Mouse (Mus musculus): ENCODE measurements around the gene Glrb. TPM values are rescaled to one million over a fixed set of nuclear protein-coding genes. Genes with fewer than 3 reads are reported as not detected.

Glrb gene
- polyA plus RNA-seq, 1 experiment: 139 TPM

DNA sequence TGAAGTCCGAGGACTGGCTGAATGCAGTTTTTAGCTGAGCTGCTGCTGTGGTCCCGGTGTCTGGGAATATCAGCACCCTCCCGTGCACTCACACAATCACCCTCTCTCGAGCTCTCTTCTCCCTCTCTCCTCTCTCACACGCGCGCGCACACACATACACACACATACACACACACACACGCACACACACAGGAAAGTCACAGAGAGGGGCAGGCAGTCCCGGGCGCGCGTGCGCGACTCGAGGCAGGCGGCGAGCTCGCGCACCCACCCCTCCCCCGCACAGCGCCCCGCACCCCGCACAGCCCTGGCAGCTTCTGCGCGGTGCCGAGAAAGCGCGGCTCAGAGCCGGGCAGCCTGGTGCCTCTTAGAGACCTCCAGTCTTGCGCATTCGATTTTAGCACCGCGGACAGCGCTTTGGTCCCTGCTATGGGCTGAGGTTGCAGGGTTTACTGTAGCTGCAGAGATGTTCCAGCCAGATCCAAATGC lies 110.8 kb downstream of the Glrb start, which contains the start of gene Gria2:
Gria2 (minus strand) TSS at position 240 of the 486 bp plus-strand sequence.
- TF ChIP-seq CTCF (IDR thresholded peaks at IDR 0.05; ENCODE audit: extremely low read depth, insufficient read depth, low read length): no peak
- TF ChIP-seq POLR2A (IDR thresholded peaks at IDR 0.05; ENCODE audit: extremely low read depth, insufficient read depth, low read length): peak; percentile 89
- H3K4me1 ChIP-seq (ENCODE audit: control insufficient read depth, insufficient read depth, low read length): no peaks in the 10 kb centered on the region
- H3K4me3 ChIP-seq (ENCODE audit: insufficient read depth, low read length): peak within 1 kb of the TSS; percentile 95
- H3K27ac ChIP-seq (ENCODE audit: insufficient read depth, low read length): peak within 1 kb of the TSS; percentile 93

- Histone ChIP-seq H3K4me1 (ENCODE audit: control insufficient read depth, insufficient read depth, low read length) (no peaks in the 10 kb centered on the region), H3K4me3 (ENCODE audit: insufficient read depth, low read length) (peak overlapping the region; percentile 95), H3K27ac (ENCODE audit: insufficient read depth, low read length) (peak overlapping the region; percentile 85)
- no peak for TF ChIP-seq POLR2A (IDR thresholded peaks at IDR 0.05; ENCODE audit: extremely low read depth, insufficient read depth, low read length)
- TF ChIP-seq CTCF (IDR thresholded peaks at IDR 0.05; ENCODE audit: extremely low read depth, insufficient read depth, low read length): no peak
Measured at GRCm38 (mm10) chr3:80801827-80802310, 111.6 kb downstream of the Glrb start.

DNA sequence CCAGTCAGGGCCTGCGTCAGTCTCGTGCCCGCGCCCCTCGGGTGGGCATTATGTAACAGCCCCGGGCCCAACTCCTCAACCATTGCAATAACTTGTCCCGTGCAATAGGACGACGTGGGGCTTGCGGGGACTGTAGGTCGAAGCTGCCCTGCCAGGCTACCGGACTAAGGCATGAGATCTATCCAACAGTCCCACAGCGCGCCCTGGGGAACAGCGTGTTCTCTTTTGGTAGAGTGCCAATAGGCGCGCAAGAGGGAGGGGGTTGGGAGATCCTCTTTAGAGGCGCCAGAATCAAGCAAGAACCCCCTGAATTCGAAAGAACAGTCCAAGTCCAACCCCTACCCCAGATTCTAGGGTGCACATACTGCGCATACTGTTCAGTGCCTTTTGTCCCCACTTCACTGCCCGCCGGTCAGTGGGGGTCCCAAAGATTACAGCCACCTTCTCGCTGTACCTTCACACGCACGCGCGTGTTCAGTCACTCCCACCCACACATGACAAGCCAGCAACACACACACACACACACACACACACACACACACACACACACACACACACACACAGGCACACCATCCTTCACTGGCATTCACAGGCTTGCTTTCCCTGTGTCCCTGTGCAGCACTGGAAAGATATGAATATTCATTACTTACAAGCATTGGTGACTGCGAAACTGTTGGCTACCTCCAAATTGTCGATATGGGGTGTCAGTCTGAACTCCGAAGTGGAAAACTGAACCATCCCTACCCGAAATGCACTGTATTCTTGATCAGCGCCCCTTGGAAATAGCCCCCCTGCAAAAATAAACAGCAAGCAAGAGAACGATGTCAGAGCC lies 112.2 kb downstream of the Glrb start:
- peak overlapping the region; percentile 85 for H3K27ac ChIP-seq (ENCODE audit: insufficient read depth, low read length)
- peak overlapping the region; percentile 95 for H3K4me3 ChIP-seq (ENCODE audit: insufficient read depth, low read length)
- TF ChIP-seq CTCF (IDR thresholded peaks at IDR 0.05; ENCODE audit: extremely low read depth, insufficient read depth, low read length) (no peak), POLR2A (IDR thresholded peaks at IDR 0.05; ENCODE audit: extremely low read depth, insufficient read depth, low read length) (no peak; the same call in 1 of the 2 replicates)
- H3K4me1 ChIP-seq (ENCODE audit: control insufficient read depth, insufficient read depth, low read length): no peaks in the 10 kb centered on the region

GRCm38 (mm10) chr3:80800299-80800994 lies 113.0 kb downstream of the Glrb start:
- TF ChIP-seq POLR2A (IDR thresholded peaks at IDR 0.05; ENCODE audit: extremely low read depth, insufficient read depth, low read length) (peak; percentile 53), CTCF (IDR thresholded peaks at IDR 0.05; ENCODE audit: extremely low read depth, insufficient read depth, low read length) (no peak)
- Histone ChIP-seq H3K4me3 (ENCODE audit: insufficient read depth, low read length) (peak overlapping the region; percentile 95), H3K27ac (ENCODE audit: insufficient read depth, low read length) (peak overlapping the region; percentile 85), H3K4me1 (ENCODE audit: control insufficient read depth, insufficient read depth, low read length) (no peaks in the 10 kb centered on the region)

DNA sequence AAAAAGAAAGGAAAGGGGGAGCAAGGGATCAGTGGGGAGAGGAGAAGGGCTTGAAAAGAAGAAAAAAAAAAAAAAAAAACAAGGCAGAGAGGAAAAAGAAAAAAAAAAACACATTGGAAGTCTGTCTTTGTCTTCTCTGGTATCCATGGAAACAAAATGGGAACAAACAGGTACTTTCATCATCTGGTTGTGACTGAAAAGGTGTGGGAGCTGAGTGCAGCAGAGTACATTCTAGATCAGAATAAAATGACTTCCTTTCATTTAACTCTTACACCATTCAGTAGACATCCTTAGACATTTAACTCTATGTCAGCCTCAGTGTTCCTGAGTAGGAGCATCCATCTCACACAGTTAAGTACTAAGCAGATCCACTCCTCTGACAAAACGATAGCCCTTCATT lies 115.5 kb downstream of the Glrb start:
- no peak overlapping the region for H3K27ac ChIP-seq (ENCODE audit: insufficient read depth, low read length)
- peak overlapping the region; percentile 47; the same call in 1 of the 2 replicates for H3K4me3 ChIP-seq (ENCODE audit: insufficient read depth, low read length)
- no peak for TF ChIP-seq CTCF (IDR thresholded peaks at IDR 0.05; ENCODE audit: extremely low read depth, insufficient read depth, low read length)
- no peak for TF ChIP-seq POLR2A (IDR thresholded peaks at IDR 0.05; ENCODE audit: extremely low read depth, insufficient read depth, low read length)
- no peaks in the 10 kb centered on the region; the same call in 1 of the 2 replicates for H3K4me1 ChIP-seq (ENCODE audit: control insufficient read depth, insufficient read depth, low read length)

GRCm38 (mm10) chr3:80796764-80797163 lies 116.7 kb downstream of the Glrb start:
- no peak overlapping the region for H3K27ac ChIP-seq (ENCODE audit: insufficient read depth, low read length)
- H3K4me3 ChIP-seq (ENCODE audit: insufficient read depth, low read length): no peak overlapping the region
- H3K4me1 ChIP-seq (ENCODE audit: control insufficient read depth, insufficient read depth, low read length): no peaks in the 10 kb centered on the region; the same call in 1 of the 2 replicates
- TF ChIP-seq POLR2A (IDR thresholded peaks at IDR 0.05; ENCODE audit: extremely low read depth, insufficient read depth, low read length) (no peak), CTCF (IDR thresholded peaks at IDR 0.05; ENCODE audit: extremely low read depth, insufficient read depth, low read length) (no peak)

DNA sequence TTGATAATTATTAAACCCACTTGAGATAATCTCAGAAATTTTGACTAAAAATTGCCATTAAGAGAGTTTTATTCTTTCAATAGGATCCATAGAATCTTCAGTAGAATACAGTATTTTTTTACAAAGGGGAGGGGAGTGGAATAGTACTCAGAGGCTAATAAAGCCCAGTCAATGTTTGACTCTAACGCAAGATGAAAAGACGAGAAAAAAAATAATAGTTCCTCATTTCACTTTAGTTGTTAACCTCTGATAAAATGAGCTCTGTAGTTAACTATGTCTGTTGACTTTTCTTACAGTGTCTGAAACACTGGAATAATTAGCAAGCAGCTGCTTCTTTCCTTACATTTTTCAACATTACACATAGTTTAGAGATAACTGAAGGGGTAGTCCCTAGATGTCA lies 118.2 kb downstream of the Glrb start:
- no peak for TF ChIP-seq CTCF (IDR thresholded peaks at IDR 0.05; ENCODE audit: extremely low read depth, insufficient read depth, low read length)
- no peak for TF ChIP-seq POLR2A (IDR thresholded peaks at IDR 0.05; ENCODE audit: extremely low read depth, insufficient read depth, low read length)
- Histone ChIP-seq H3K4me1 (ENCODE audit: control insufficient read depth, insufficient read depth, low read length) (no peaks in the 10 kb centered on the region; the same call in 1 of the 2 replicates), H3K27ac (ENCODE audit: insufficient read depth, low read length) (no peak overlapping the region), H3K4me3 (ENCODE audit: insufficient read depth, low read length) (no peak overlapping the region)

Other genes with a start within 250 kb of the Glrb start
- 232 and 271 TPM in 2 replicates for gene Gria2, start 110.8 kb downstream of the Glrb start, polyA plus RNA-seq (2012; rRNA removed)
- gene Pdgfc, start 122.8 kb upstream of the Glrb start, polyA plus RNA-seq (2012; rRNA removed): 4.6 and 4.9 TPM in 2 replicates